Mouse (Mus musculus): ENCODE results near the gene Ddn.

The Ddn gene

GRCm38 (mm10) chr15:98772511-98773211 lies 36.6 kb downstream of the Ddn start:
- no peak for DNase-seq (ENCODE audit: low spot score)

GRCm38 (mm10) chr15:98771813-98772425 lies 37.4 kb downstream of the Ddn start:
- DNase-seq (ENCODE audit: low spot score), result no peak

- no peak for DNase-seq (ENCODE audit: low spot score)
These were observed 41.0 kb downstream of the Ddn start for GRCm38 (mm10) chr15:98768259-98768658.

GRCm38 (mm10) chr15:98765929-98766328 lies 43.4 kb downstream of the Ddn start:
- DNase-seq (ENCODE audit: low spot score), result no peak

- peak; percentile 93 for DNase-seq (ENCODE audit: low spot score)
These were observed 46.4 kb downstream of the Ddn start, which contains the start of gene Arf3 for GRCm38 (mm10) chr15:98762670-98763529. Arf3 (minus strand) TSS chr15:98763214.

GRCm38 (mm10) chr15:98762201-98762621 lies 47.1 kb downstream of the Ddn start:
- peak; percentile 90 for DNase-seq (ENCODE audit: low spot score)

- DNase-seq (ENCODE audit: low spot score), result no peak
These were observed 55.2 kb downstream of the Ddn start for GRCm38 (mm10) chr15:98754125-98754524.
